Mouse (Mus musculus) lung, postnatal 25 days (tissue): ENCODE measurements around the gene Large1.
"Not testable (repeated sequence)": the region's sequence is repeated elsewhere in the genome, so short reads cannot be mapped to it uniquely, and the experiment has no call there.

Source experiments
- DNase-seq: peaks from one replicate; pipeline ENCODE4 v3.0.0; 2022; ENCODE audit warnings: low spot score

Large1 gene

GRCm38 (mm10) chr8:73161994-73162393 is 191.3 kb downstream of the Large1 start:
- DNase-seq = no peak

GRCm38 (mm10) chr8:73161564-73161963 is 191.8 kb downstream of the Large1 start:
- no peak for DNase-seq

- no peak for DNase-seq
Measured at GRCm38 (mm10) chr8:73160945-73161344, 192.4 kb downstream of the Large1 start.

- no peak for DNase-seq
Measured at GRCm38 (mm10) chr8:73147236-73147635, 206.1 kb downstream of the Large1 start.

DNA sequence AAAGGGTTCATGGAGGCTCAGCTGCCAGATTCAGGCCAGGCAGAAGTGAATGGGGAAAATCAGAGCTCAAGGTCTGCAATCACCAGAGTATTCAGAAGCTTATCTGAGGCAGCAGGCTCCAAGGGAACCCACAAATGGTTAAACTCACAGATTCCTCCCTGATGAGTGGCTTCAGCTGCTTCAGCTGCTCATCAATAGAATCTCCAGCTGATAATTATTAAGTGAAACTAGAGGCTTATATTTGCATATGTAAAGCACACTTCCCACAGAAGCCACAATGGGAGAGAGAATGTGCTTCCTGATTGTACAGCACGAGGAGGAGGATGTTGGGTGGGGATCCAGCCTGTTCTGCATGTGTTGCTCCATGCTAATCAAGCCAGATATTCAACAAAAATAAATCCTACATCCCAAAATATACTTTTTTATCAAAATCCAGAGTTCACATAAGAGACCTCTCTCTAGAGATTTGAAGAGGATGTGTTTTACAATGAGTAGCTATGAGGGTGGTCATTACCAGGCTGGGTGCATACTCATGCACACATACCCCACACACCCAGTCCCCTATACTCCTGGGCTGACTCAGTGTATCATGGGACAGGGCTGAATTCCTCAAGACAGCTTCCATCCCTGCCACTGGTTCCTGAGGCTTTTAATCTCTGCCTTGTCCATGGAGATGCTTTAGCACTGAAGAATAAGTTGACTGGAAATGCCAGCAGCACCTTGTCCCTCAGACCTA is 210.5 kb downstream of the Large1 start:
- DNase-seq = no peak

- DNase-seq = no peak
Measured at GRCm38 (mm10) chr8:73135397-73135796, 217.9 kb downstream of the Large1 start.

- no peak for DNase-seq
Measured at GRCm38 (mm10) chr8:73132080-73132479, 221.3 kb downstream of the Large1 start.

- DNase-seq = peak; percentile 1
Measured at GRCm38 (mm10) chr8:73123864-73124499, 229.4 kb downstream of the Large1 start.

GRCm38 (mm10) chr8:73112332-73112895 is 240.9 kb downstream of the Large1 start:
- no peak for DNase-seq

DNA sequence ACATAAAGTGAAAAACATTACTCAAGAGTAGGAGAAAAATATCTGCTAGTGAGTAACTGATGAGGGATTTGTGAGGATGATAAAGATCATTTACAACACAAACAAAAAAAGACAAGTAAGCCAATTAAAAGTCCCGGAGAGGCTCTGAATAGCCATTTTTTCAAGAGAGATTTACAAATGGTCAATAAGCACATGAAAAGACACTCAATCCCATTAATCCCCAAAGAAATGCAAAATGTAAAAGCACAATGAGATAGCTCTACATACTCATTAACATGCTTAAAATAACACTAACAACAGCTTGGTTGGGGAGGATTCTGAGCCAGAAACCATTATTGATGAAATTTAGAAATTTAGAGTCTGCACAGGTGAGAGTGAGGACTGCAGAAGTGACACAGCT is 249.3 kb downstream of the Large1 start:
- no peak for DNase-seq

- no peak for DNase-seq
Measured at GRCm38 (mm10) chr8:73101069-73101468, 252.3 kb downstream of the Large1 start.

GRCm38 (mm10) chr8:73100607-73101006 is 252.7 kb downstream of the Large1 start:
- not testable (repeated sequence) for DNase-seq

DNA sequence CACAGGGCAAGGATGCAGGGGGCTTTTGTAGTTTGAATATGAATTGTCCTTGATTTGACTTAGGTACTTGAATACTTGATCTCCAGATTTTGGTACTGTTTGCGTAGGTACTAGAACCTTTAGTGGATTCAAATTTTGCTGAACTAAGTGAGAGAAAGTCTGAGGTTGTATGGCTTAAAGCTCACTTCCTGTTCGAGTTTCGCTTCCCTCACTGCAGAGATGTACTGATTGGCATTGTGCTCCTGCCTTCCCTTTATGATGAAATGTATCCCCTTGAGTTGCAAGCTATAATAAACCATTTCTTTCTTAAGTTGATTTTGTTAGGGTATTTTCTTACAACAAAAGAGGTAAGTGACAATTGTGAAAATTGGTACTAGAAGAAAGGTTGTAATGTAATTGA is 253.8 kb downstream of the Large1 start:
- DNase-seq = no peak

DNA sequence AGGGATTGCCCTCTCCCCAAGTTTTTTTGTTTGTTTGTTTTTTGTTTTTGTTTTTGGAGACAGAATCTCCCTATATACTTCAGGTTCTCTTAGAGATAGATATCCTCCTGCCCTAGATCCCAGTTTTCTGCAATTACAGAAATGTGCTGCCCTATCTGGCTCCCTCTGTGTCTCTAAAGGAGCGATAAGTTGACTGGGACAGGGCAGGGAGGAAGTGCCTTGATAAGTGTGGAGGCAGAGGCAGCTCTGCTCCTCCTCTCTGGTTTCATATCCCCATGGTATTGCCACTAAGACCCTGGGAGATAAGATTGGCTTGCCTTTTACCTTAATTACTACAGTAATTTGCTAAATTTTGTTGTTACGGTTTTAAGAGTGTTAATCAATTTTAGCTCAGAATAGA is 256.4 kb downstream of the Large1 start:
- DNase-seq = no peak

DNA sequence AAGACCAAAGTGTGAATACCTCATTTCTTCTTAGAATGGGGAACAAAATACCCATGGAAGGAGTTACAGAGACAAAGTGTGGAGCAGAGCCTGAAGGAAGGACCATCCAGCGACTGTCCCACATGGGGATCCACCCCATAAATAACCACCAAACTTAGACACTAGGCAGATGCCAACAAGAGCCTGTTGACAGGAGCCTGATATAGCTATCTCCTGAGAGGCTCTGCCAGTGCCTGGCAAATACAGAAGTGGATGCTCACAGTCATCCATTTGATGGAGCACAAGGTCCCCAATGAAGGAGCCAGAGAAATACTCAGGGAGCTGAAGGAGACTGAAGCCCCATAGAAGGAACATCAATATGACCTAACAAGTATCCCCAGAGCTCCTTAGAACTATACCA is 275.6 kb downstream of the Large1 start:
- not testable (repeated sequence) for DNase-seq

DNA sequence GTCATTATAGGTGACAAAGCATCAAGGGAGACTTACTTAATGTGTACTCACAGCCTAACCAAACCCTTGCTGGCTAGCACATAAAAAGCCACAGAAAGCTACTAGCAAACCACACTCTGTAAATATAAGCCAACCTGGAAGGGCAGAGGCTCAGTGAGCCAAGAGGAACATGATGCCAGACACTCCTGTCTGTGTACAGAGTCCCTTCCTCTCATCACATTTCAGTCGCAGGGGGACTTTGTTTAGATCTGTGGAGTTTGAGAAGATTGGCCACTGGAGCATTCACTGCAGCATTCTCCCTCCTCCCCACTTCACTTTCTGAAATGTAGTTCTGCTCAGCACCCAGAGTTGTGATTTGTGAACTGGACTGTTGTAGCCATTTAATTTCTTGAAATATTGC is 291.9 kb downstream of the Large1 start:
- no peak for DNase-seq

- DNase-seq = no peak
Measured at GRCm38 (mm10) chr8:73054726-73055125, 298.6 kb downstream of the Large1 start.

- no peak for DNase-seq
Measured at GRCm38 (mm10) chr8:73053878-73054277, 299.5 kb downstream of the Large1 start.

DNA sequence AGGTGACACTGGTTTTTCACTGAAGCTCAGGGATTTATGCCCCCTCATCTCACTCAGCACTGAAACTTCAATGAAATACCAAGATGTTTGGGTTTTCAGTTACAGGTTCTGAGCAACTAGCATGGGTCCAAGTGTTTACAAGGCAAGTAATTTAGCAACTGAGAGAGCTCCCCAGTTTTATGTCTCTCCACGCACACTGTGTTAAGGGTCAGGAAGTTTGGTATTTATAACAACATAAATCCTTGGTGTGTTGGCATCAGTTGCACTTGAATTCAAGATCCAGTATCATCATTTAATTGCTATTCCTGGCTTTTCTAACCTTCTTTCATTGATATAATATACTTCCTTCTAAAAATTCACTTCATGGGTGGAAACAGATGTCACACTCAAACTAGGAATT is 300.9 kb downstream of the Large1 start:
- DNase-seq = no peak

- no peak for DNase-seq
Measured at GRCm38 (mm10) chr8:73048136-73048535, 305.2 kb downstream of the Large1 start.

DNA sequence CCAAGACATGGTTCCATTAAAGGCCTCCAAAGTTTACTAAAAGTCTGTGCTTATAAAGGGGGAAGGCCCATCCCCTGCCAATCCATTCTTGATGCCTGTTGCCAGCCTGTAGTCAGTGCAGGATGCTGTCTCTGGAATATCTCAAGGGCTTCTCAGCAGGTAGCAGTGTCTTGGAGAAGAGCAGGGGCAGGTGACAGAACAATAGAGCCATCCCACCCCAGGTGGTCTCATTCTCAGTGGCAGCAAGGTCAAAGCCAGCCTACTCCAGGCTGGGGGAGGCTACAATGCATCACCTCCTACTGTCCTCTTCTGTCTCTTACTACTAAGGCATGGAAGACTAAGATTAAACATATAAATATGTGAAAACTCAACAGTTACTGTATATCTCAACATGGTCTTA is 323.6 kb downstream of the Large1 start:
- no peak for DNase-seq

GRCm38 (mm10) chr8:73018241-73018640 is 335.1 kb downstream of the Large1 start:
- no peak for DNase-seq

DNA sequence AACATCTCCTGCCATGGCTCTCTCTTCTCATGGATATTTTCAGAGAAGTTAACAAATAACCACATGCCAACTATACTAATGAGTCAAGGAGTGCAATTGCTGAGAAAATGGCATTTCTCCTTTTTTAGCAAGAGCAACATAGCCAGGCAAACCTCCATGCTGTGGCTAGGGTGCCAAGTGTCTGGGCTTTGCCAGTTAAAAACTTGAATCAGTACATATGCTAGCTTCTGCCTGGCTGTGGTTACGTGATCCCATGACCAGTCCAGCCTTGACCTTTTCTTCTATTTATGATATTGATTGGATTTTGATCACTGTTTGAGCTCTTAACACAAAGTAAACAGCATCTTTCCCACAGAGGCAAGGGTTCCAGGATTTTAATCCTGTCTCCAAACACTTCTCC is 335.7 kb downstream of the Large1 start:
- DNase-seq = no peak

GRCm38 (mm10) chr8:73016303-73016702 is 337.0 kb downstream of the Large1 start:
- no peak for DNase-seq
